11 mouse cellular contexts compared by ENCODE assay signal in the genomic region with DNA sequence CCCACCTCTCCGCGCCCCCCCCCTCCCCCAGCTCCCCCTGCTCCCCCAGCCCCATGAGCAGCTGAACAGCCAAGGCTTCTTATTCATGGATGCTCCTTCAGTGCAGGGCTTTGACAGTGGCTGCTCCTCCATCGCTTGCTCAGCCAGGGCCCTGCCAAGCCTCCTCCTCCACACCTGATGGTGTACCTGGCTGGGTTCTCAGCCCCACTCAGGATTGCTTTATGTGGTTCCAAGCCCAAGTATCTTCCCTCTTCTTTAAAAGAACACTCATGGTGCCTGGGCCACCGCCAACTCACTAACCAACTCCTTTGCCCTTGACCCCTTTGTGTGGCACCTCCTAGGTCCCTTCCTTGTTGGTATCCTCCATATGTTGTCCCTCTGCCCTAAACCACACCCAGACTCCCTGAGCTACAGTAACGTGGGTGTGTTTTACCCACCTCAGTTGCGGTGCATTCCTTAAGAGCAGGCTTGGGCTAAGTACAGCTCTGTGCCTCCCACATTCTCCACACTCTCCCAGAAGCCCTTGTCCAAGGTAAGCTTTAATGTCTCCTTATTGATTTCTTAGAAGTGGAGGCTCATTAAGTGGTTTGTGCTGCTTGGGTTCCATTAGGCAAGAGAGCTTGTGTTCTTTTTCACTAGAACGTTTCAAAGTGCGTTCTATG.
"Had no signal": no experiment of that assay in that cellular context is flagged by ENCODE, and none has a peak within 500 bp of the region (broad histone marks: within the 10 kb centered on the region; RNA-seq: fewer than 3 reads in every experiment).

No protein-coding gene starts in this region.

- DNase-seq: lung, adult 18-20 months; lung, embryonic 14.5 days; lung, postnatal 10 days; lung, postnatal 4 days; midbrain, embryonic 14.5 days; retina, postnatal 1 day; spleen, adult 18-20 months; thymus, adult 18-20 months; thymus, postnatal 14 days; thymus, postnatal 36 days had no signal

- ATAC-seq: midbrain, embryonic 16.5 days had no signal
